Mouse (Mus musculus) cerebellum, adult 11-12 months (tissue): ENCODE measurements around the gene Nudt3.

Experiments
- DNase-seq: peaks from one replicate; pipeline ENCODE4 v3.0.0; 2022

Gene Nudt3

GRCm38 (mm10) chr17:27545991-27546390 lies 77.3 kb downstream of the Nudt3 start:
- DNase-seq: no peak

- no peak for DNase-seq
These were observed 78.7 kb downstream of the Nudt3 start for GRCm38 (mm10) chr17:27544551-27544950.

GRCm38 (mm10) chr17:27541984-27542383 lies 81.3 kb downstream of the Nudt3 start:
- no peak for DNase-seq

- DNase-seq: no peak
These were observed 82.0 kb downstream of the Nudt3 start for GRCm38 (mm10) chr17:27541261-27541660.

GRCm38 (mm10) chr17:27534718-27535117 lies 88.6 kb downstream of the Nudt3 start:
- DNase-seq: peak; percentile 83

- DNase-seq: no peak
These were observed 89.9 kb downstream of the Nudt3 start for GRCm38 (mm10) chr17:27533354-27533753.

GRCm38 (mm10) chr17:27532095-27532494 lies 91.2 kb downstream of the Nudt3 start:
- DNase-seq: no peak
